Mouse (Mus musculus) testis, adult 2 months (tissue): ENCODE results near the gene Agap2.

ENCODE experiments used
- CTCF ChIP-seq: fragments of 200-500 bp; IDR thresholded peaks from 2 replicates; pipeline ENCODE4 v1.5.1; 2012; ENCODE audit warnings: low read depth, mild to moderate bottlenecking, inconsistent platforms, low read length, moderate library complexity; ENCODE audit not compliant: control insufficient read depth, insufficient read depth, insufficient replicate concordance
- POLR2A ChIP-seq: fragments of 200-500 bp; IDR thresholded peaks from 2 replicates; pipeline ENCODE4 v1.6.1; 2012; ENCODE audit warnings: low read depth, mild to moderate bottlenecking, inconsistent platforms, low read length, moderate library complexity; ENCODE audit not compliant: control insufficient read depth

- no peak for TF ChIP-seq POLR2A
- TF ChIP-seq CTCF = peak; percentile 94; the same call in 1 of the 2 replicates
Observed at GRCm38 (mm10) chr10:127058161-127058560, 16.9 kb upstream of the Agap2 start.
